In the genomic region with DNA sequence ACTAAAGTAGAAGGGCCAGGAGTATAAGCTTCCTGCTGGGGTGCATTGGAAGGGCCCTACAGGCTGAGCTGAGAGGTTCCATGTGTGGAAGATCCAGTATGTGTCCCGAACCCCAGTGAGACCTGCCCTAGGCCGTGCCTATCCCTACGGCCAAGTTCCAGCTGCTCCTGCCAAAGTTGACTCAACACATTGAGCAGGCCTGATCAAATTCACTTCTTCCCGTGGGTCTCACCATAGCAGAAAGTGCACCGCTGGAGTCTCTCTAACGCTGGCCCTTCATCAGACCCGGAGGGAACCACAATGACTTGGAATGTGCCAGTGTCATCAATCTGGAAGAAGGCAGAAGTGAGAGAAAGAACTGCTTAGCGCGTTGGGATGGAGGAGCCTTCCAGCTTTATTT, we compare ENCODE assay signal across 20 mouse cellular contexts. TPM values are rescaled to one million over a fixed set of nuclear protein-coding genes. Genes with fewer than 3 reads are reported as not detected.
DNase-seq lines count a peak whose midpoint lies in the region; ATAC-seq and TF ChIP-seq lines count a peak whose summit lies in the region.
"Had no signal": no experiment of that assay in that cellular context is flagged by ENCODE, and none has a peak within 500 bp of the region (broad histone marks: within the 10 kb centered on the region; RNA-seq: fewer than 3 reads in every experiment).

No protein-coding gene starts in this region.

- H3K4me1 ChIP-seq in lung, embryonic 15.5 days = peaks cover 36% of the 10 kb centered on the region

- intact Hi-C loops in heart, postnatal 25 days (cut with DNase I) = no loop called here
- intact Hi-C loops in gastrocnemius, adult 2 months (cut with DNase I) = no loop called here

- no peak overlapping the region for H3K4me2 ChIP-seq in lung, embryonic 15.5 days
- H3K4me2 ChIP-seq: embryonic facial prominence, embryonic 13.5 days; heart, embryonic 15.5 days; limb, embryonic 13.5 days had no signal

- H3K27ac ChIP-seq in lung, embryonic 15.5 days = no peak overlapping the region
- H3K27ac ChIP-seq in gastrocnemius, adult 2 months = no peak overlapping the region
- H3K27ac ChIP-seq: embryonic facial prominence, embryonic 13.5 days; heart, embryonic 15.5 days; limb, embryonic 13.5 days; liver, embryonic 14.5 days had no signal

- TF ChIP-seq CTCF in gastrocnemius, adult 2 months (IDR thresholded peaks at IDR 0.05) = no peak

- H3K4me3 ChIP-seq in lung, embryonic 15.5 days = no peak overlapping the region
- no peak overlapping the region for H3K4me3 ChIP-seq in gastrocnemius, adult 2 months
- H3K4me3 ChIP-seq: embryonic facial prominence, embryonic 13.5 days; heart, embryonic 15.5 days; limb, embryonic 13.5 days had no signal

- no peaks in the 10 kb centered on the region for H3K9me3 ChIP-seq in lung, embryonic 15.5 days
- H3K9me3 ChIP-seq: embryonic facial prominence, embryonic 13.5 days; heart, embryonic 15.5 days; limb, embryonic 13.5 days had no signal

- H3K36me3 ChIP-seq in lung, embryonic 15.5 days = no peaks in the 10 kb centered on the region
- H3K36me3 ChIP-seq: embryonic facial prominence, embryonic 13.5 days; heart, embryonic 15.5 days; limb, embryonic 13.5 days had no signal

- ATAC-seq in lung, embryonic 15.5 days (ENCODE audit: borderline replicate concordance, extremely low read depth, low FRiP score, low TSS enrichment) = peak; percentile 6; the same call in 1 of the 2 replicates
- ATAC-seq: forebrain, embryonic 16.5 days; midbrain, embryonic 16.5 days had no signal

- no peak overlapping the region for H3K9ac ChIP-seq in lung, embryonic 15.5 days
- H3K9ac ChIP-seq: embryonic facial prominence, embryonic 13.5 days; heart, embryonic 15.5 days; limb, embryonic 13.5 days; liver, embryonic 14.5 days had no signal

- WGBS in lung, embryonic 15.5 days = 46% methylated on average over 9 of the region's 9 CpGs

- DNase-seq in heart, adult 18-20 months = peak; percentile 19 to 36
- DNase-seq in heart, postnatal 25 days (ENCODE audit: low spot score) = no peak
- DNase-seq in lung, postnatal 36 days = no peak
- peak; percentile 65 for DNase-seq in gastrocnemius, adult 2 months
- DNase-seq in spleen, postnatal 10 days (ENCODE audit: low spot score in 2 of 2) = no peak
- DNase-seq in frontal cortex, adult 2 months (ENCODE audit: extremely low spot score in 1 of 2, low spot score in 1 of 2) = no peak
- DNase-seq: adrenal gland, adult 8-10 months; B cell, adult 2 months; cerebellum, adult 9-10 months; kidney, adult 11 months; kidney, postnatal 10 days; lung, postnatal 14 days; thymus, postnatal 25 days had no signal

- H3K27me3 ChIP-seq in lung, embryonic 15.5 days = no peaks in the 10 kb centered on the region
- H3K27me3 ChIP-seq: embryonic facial prominence, embryonic 13.5 days; heart, embryonic 15.5 days; limb, embryonic 13.5 days had no signal

RNA-seq across cellular contexts. Expression of gene Pik3r4, which starts 59.2 kb away (rescaled TPM):
- 10 to 100 TPM; 18.0 to 21.4 TPM for total RNA-seq in heart, adult 18-20 months (2021)
- total RNA-seq in heart, postnatal 25 days (2021) = 10 to 100 TPM; 22.8 to 22.9 TPM
- 20.4 and 20.8 TPM in 2 replicates for polyA plus RNA-seq in lung, embryonic 15.5 days (2015; fragmentation: Nextera tagmentation; extraction: Ambion mirVana)
- total RNA-seq in gastrocnemius, adult 2 months (2021) = 10 to 100 TPM; 10.9 to 11.9 TPM
- 26.9 and 27.1 TPM in 2 replicates for polyA plus RNA-seq in frontal cortex, adult 2 months (2012; rRNA removed)

Comparison
In these comparisons a context has a peak if more than half of its experiments do, and no peak if none do; other contexts are left out.
1. DNase-seq: peak in heart, adult 18-20 months (2 of 2) and gastrocnemius, adult 2 months (single experiment); none in heart, postnatal 25 days (single experiment), lung, postnatal 36 days (single experiment), spleen, postnatal 10 days (0 of 2) and frontal cortex, adult 2 months (0 of 2).